Mouse (Mus musculus) olfactory bulb, adult 2 months (tissue): ENCODE measurements around the gene Cyb5r1.

ENCODE experiments used
- CTCF ChIP-seq: fragments of 200-500 bp; IDR thresholded peaks from 2 replicates; pipeline ENCODE4 v1.5.1; 2012; ENCODE audit warnings: low read depth, mild to moderate bottlenecking, low read length, moderate library complexity; ENCODE audit not compliant: insufficient read depth
- POLR2A ChIP-seq: fragments of 200-500 bp; IDR thresholded peaks from 2 replicates; pipeline ENCODE4 v1.6.1; 2012; ENCODE audit warnings: mild to moderate bottlenecking, low read depth, low read length, moderate library complexity; ENCODE audit not compliant: insufficient read depth

- TF ChIP-seq POLR2A (no peak), CTCF (no peak)
Measured at GRCm38 (mm10) chr1:134426289-134426688, 20.9 kb downstream of the Cyb5r1 start.
